Mouse (Mus musculus): ENCODE results near the gene Fam89a.
A peak's percentile ranks its signal among the peaks of the same experiment; 100 is the strongest.

The Fam89a gene

GRCm38 (mm10) chr8:124751709-124752173 lies at the start of gene Fam89a:
Fam89a (minus strand) TSS chr8:124751832.
- TF ChIP-seq POU5F1 (IDR thresholded peaks at IDR 0.05; ENCODE audit: borderline replicate concordance, low read length) = no peak
- TF ChIP-seq NANOG (IDR thresholded peaks at IDR 0.05; ENCODE audit: borderline replicate concordance, low read length) = no peak
- TF ChIP-seq CTCF (conservative IDR thresholded peaks at IDR 0.05; ENCODE audit: low read length) = no peak
- peak within 1 kb of the TSS; percentile 89 for H3K4me3 ChIP-seq (replicated peaks; ENCODE audit: low read length)
- H3K27me3 ChIP-seq (ENCODE audit: insufficient read depth, low read length) = peaks cover 52% of the 10 kb centered on the region
- peaks cover 41% of the 10 kb centered on the region for H3K4me1 ChIP-seq (replicated peaks; ENCODE audit: low read depth, low read length)
- no peaks in the 10 kb centered on the region for H3K9me3 ChIP-seq (ENCODE audit: low read length)
- no peaks in the 10 kb centered on the region for H3K36me3 ChIP-seq (ENCODE audit: insufficient read depth, low read length)

GRCm38 (mm10) chr8:124800542-124800941 lies 48.9 kb upstream of the Fam89a start:
- Histone ChIP-seq H3K4me3 (replicated peaks; ENCODE audit: low read length) (no peak overlapping the region), H3K4me1 (replicated peaks; ENCODE audit: low read depth, low read length) (peaks cover 72% of the 10 kb centered on the region), H3K36me3 (ENCODE audit: insufficient read depth, low read length) (no peaks in the 10 kb centered on the region), H3K9me3 (ENCODE audit: low read length) (no peaks in the 10 kb centered on the region), H3K27me3 (ENCODE audit: insufficient read depth, low read length) (peaks cover 34% of the 10 kb centered on the region)
- TF ChIP-seq NANOG (IDR thresholded peaks at IDR 0.05; ENCODE audit: borderline replicate concordance, low read length) = no peak
- no peak for TF ChIP-seq CTCF (conservative IDR thresholded peaks at IDR 0.05; ENCODE audit: low read length)
- no peak for TF ChIP-seq POU5F1 (IDR thresholded peaks at IDR 0.05; ENCODE audit: borderline replicate concordance, low read length)

- Histone ChIP-seq H3K4me3 (replicated peaks; ENCODE audit: low read length) (0 out of 2 replicates have a peak overlapping the region, but pooled peaks have one; percentile 17), H3K4me1 (replicated peaks; ENCODE audit: low read depth, low read length) (peaks cover 66% of the 10 kb centered on the region), H3K9me3 (ENCODE audit: low read length) (no peaks in the 10 kb centered on the region), H3K36me3 (ENCODE audit: insufficient read depth, low read length) (no peaks in the 10 kb centered on the region), H3K27me3 (ENCODE audit: insufficient read depth, low read length) (peaks cover 71% of the 10 kb centered on the region)
- TF ChIP-seq NANOG (IDR thresholded peaks at IDR 0.05; ENCODE audit: borderline replicate concordance, low read length) (no peak), POU5F1 (IDR thresholded peaks at IDR 0.05; ENCODE audit: borderline replicate concordance, low read length) (no peak), CTCF (conservative IDR thresholded peaks at IDR 0.05; ENCODE audit: low read length) (no peak)
Observed at GRCm38 (mm10) chr8:124795781-124796488, 44.3 kb upstream of the Fam89a start.

- H3K36me3 ChIP-seq (ENCODE audit: insufficient read depth, low read length) = no peaks in the 10 kb centered on the region
- peak overlapping the region; percentile 82 for H3K4me3 ChIP-seq (replicated peaks; ENCODE audit: low read length)
- no peak; the same call in 1 of the 2 replicates for TF ChIP-seq CTCF (conservative IDR thresholded peaks at IDR 0.05; ENCODE audit: low read length)
- no peak for TF ChIP-seq NANOG (IDR thresholded peaks at IDR 0.05; ENCODE audit: borderline replicate concordance, low read length)
- no peak for TF ChIP-seq POU5F1 (IDR thresholded peaks at IDR 0.05; ENCODE audit: borderline replicate concordance, low read length)
- H3K27me3 ChIP-seq (ENCODE audit: insufficient read depth, low read length) = peaks cover 85% of the 10 kb centered on the region
- peaks cover 56% of the 10 kb centered on the region for H3K4me1 ChIP-seq (replicated peaks; ENCODE audit: low read depth, low read length)
- no peaks in the 10 kb centered on the region for H3K9me3 ChIP-seq (ENCODE audit: low read length)
Observed at GRCm38 (mm10) chr8:124794486-124794780, 42.8 kb upstream of the Fam89a start.

- H3K4me1 ChIP-seq (replicated peaks; ENCODE audit: low read depth, low read length) = peaks cover 50% of the 10 kb centered on the region
- H3K36me3 ChIP-seq (ENCODE audit: insufficient read depth, low read length) = no peaks in the 10 kb centered on the region
- no peaks in the 10 kb centered on the region for H3K9me3 ChIP-seq (ENCODE audit: low read length)
- TF ChIP-seq NANOG (IDR thresholded peaks at IDR 0.05; ENCODE audit: borderline replicate concordance, low read length) (no peak), POU5F1 (IDR thresholded peaks at IDR 0.05; ENCODE audit: borderline replicate concordance, low read length) (no peak), CTCF (conservative IDR thresholded peaks at IDR 0.05; ENCODE audit: low read length) (no peak)
- peak overlapping the region; percentile 82 for H3K4me3 ChIP-seq (replicated peaks; ENCODE audit: low read length)
- H3K27me3 ChIP-seq (ENCODE audit: insufficient read depth, low read length) = peaks cover 90% of the 10 kb centered on the region
Observed at GRCm38 (mm10) chr8:124793661-124794485, 42.2 kb upstream of the Fam89a start.

DNA sequence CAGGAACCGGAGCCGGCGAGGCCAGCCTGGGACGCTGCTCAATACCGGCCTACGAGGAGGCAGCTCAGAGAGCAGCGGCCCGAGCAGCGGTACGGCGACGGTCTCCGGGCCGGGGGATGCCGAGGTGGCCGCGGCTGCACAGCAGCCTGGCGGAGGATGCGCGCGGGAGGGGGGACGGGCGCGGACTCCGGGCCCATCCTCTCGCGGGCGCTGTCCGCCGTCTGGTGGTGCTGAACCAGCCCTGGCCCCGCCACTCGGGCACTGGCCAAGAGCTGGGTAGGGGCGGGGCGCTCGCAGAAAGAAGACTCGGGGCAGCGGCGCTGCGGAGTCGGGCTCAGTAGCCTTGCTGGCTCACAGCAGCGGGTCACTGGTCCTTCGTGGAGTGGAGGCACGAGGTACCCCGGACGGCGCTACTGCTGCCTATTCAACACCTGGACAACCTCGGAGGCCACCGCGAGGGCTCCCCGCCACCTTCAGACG lies 41.6 kb upstream of the Fam89a start:
- Histone ChIP-seq H3K36me3 (ENCODE audit: insufficient read depth, low read length) (no peaks in the 10 kb centered on the region), H3K4me1 (replicated peaks; ENCODE audit: low read depth, low read length) (peaks cover 44% of the 10 kb centered on the region), H3K9me3 (ENCODE audit: low read length) (no peaks in the 10 kb centered on the region), H3K27me3 (ENCODE audit: insufficient read depth, low read length) (peaks cover 88% of the 10 kb centered on the region), H3K4me3 (replicated peaks; ENCODE audit: low read length) (peak overlapping the region; percentile 82)
- TF ChIP-seq CTCF (conservative IDR thresholded peaks at IDR 0.05; ENCODE audit: low read length) (no peak), NANOG (IDR thresholded peaks at IDR 0.05; ENCODE audit: borderline replicate concordance, low read length) (no peak), POU5F1 (IDR thresholded peaks at IDR 0.05; ENCODE audit: borderline replicate concordance, low read length) (no peak)

DNA sequence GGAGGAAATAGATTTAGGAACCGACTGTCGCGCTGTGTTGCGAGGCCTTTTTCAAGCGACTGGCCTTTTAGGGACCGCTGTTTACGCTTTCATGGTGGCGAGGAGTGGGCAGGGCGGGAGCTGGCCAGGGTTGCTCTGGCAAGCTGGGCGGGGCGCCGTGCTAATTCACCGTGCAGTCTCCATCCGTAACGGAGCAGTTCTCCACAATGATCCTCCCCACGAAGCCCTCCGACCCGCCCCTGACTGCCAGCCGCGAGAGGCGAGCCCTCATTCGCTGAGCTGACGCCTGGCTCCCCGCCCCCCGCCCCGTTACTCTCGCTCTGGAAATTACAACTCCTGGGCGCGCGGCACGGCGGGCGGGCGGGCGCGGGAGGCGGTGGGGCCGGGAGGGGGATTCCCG lies 41.1 kb upstream of the Fam89a start, which contains the start of gene Trim67:
Gene Trim67, plus strand, starts transcription at position 385 of the 400 bp plus-strand sequence.
- peaks cover 39% of the 10 kb centered on the region for H3K4me1 ChIP-seq (replicated peaks; ENCODE audit: low read depth, low read length)
- no peak for TF ChIP-seq POU5F1 (IDR thresholded peaks at IDR 0.05; ENCODE audit: borderline replicate concordance, low read length)
- no peak for TF ChIP-seq CTCF (conservative IDR thresholded peaks at IDR 0.05; ENCODE audit: low read length)
- TF ChIP-seq NANOG (IDR thresholded peaks at IDR 0.05; ENCODE audit: borderline replicate concordance, low read length) = no peak
- no peaks in the 10 kb centered on the region for H3K36me3 ChIP-seq (ENCODE audit: insufficient read depth, low read length)
- H3K27me3 ChIP-seq (ENCODE audit: insufficient read depth, low read length) = peaks cover 88% of the 10 kb centered on the region
- H3K4me3 ChIP-seq (replicated peaks; ENCODE audit: low read length) = peak within 1 kb of the TSS; percentile 82
- H3K9me3 ChIP-seq (ENCODE audit: low read length) = no peaks in the 10 kb centered on the region

DNA sequence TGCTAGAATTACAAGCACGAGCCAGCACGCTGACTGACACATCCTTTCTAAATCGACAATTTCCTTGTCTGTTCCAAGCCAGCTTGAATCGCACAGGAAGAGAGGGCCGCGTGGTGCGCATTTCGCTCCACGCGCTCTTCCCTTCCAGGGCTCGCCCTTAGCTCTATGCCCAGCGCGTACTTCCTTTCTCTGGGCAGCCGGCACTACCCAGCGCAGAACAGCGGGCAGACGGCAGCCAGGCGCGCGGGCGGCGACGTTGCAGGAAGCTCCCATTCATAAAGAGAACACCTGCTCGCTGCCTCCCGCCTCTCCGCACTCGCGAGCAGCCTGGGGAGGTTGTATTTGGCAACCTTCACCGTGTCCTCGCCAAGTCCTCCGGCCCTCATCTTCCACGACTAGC lies 40.6 kb upstream of the Fam89a start:
- H3K4me3 ChIP-seq (replicated peaks; ENCODE audit: low read length) = peak overlapping the region; percentile 82
- no peaks in the 10 kb centered on the region for H3K9me3 ChIP-seq (ENCODE audit: low read length)
- H3K27me3 ChIP-seq (ENCODE audit: insufficient read depth, low read length) = peaks cover 85% of the 10 kb centered on the region
- no peaks in the 10 kb centered on the region for H3K36me3 ChIP-seq (ENCODE audit: insufficient read depth, low read length)
- no peak for TF ChIP-seq NANOG (IDR thresholded peaks at IDR 0.05; ENCODE audit: borderline replicate concordance, low read length)
- peaks cover 38% of the 10 kb centered on the region for H3K4me1 ChIP-seq (replicated peaks; ENCODE audit: low read depth, low read length)

All from E14TG2a.4 (cell line).